Mouse (Mus musculus) ES-Bruce4 (cell line): ENCODE measurements around the gene Chga. TPM values are rescaled to one million over a fixed set of nuclear protein-coding genes. Genes with fewer than 3 reads are reported as not detected.

Experiments used
- H3K27ac ChIP-seq: 2 replicates; pipeline ENCODE4 v1.5.1; 2012; ENCODE audit warnings: low read length, inconsistent platforms; ENCODE audit not compliant: insufficient read depth
- H3K27me3 ChIP-seq: 2 replicates; pipeline ENCODE4 v1.6.1; 2012; ENCODE audit warnings: mild to moderate bottlenecking, low read length, inconsistent platforms; ENCODE audit not compliant: control insufficient read depth, poor library complexity, insufficient read depth, severe bottlenecking
- H3K36me3 ChIP-seq: 2 replicates; pipeline ENCODE4 v1.6.1; 2012; ENCODE audit warnings: inconsistent platforms, mild to moderate bottlenecking, low read length, moderate library complexity; ENCODE audit not compliant: control insufficient read depth, poor library complexity, insufficient read depth, severe bottlenecking
- H3K4me1 ChIP-seq: one replicate; pipeline ENCODE4 v1.8.1; 2011; ENCODE audit warnings: low read length; ENCODE audit not compliant: control insufficient read depth, insufficient read depth
- H3K4me3 ChIP-seq: 2 replicates; pipeline ENCODE4 v1.5.1; 2011; ENCODE audit warnings: low read depth, mild to moderate bottlenecking, low read length
- H3K9ac ChIP-seq: 2 replicates; pipeline ENCODE4 v1.6.1; 2012; ENCODE audit warnings: low read depth, mild to moderate bottlenecking, inconsistent platforms; ENCODE audit not compliant: poor library complexity, severe bottlenecking
- H3K9me3 ChIP-seq: replicated peaks from 2 replicates; pipeline ENCODE4 v1.6.1; 2012; ENCODE audit warnings: mild to moderate bottlenecking, low read length, inconsistent platforms; ENCODE audit not compliant: control insufficient read depth, poor library complexity, insufficient read depth, severe bottlenecking
- CTCF ChIP-seq: IDR thresholded peaks from one replicate; pipeline ENCODE4 v1.8.1; 2011; ENCODE audit warnings: low read depth, low read length
- EP300 ChIP-seq: IDR thresholded peaks from 2 replicates; pipeline ENCODE4 v1.6.1; 2011; ENCODE audit warnings: low read depth, low read length; ENCODE audit not compliant: insufficient read depth
- POLR2A ChIP-seq: IDR thresholded peaks from one replicate; pipeline ENCODE4 v1.8.1; 2011; ENCODE audit warnings: low read length; ENCODE audit not compliant: insufficient read depth
- polyA plus RNA-seq: library from polyadenylated mRNA; stranded (reverse); fragments of >200 nt; gene quantifications from 2 replicates; pipeline ENCODE4 v1.2.4, GENCODE M21; 2011; ENCODE audit warnings: low read depth; ENCODE audit not compliant: missing spikeins, insufficient read depth, insufficient read length

The Chga gene
- 4.4 and 4.5 TPM in 2 replicates for polyA plus RNA-seq

DNA sequence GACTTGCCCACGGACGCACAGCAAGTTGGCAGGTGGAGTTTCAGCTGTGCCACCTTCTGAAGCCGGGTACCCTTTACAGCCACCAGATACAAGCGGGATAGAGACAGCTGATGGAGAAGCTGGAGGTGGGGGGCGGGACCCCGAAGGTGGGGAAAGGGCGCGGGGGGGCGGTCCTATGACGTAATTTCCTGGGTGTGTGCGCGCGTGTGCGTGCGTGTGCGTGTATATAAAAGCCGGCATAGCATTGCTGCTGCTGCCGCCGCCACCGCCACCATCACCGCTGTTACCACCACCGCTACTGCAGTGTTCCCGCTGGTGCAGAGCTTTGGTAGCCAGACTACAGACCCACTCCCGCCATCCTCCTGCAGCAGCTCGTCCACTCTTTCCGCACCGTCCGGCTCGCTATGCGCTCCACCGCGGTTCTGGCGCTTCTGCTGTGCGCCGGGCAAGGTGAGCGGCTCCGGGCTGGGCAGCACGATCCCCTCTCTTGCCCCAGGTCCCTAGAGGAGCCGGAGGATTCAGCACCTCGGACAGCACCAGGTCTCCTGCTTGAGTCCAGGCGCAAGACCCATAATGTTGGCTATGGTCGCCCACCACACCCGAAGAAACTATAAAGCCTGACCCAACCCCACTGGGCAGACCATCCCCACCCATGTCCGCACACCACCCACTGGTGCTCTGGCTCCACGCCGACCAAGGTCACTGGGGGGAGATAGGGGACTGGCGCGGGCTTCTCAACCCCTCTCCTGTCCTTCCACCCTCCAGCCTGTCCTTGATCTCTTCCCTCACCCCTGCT is at the start of gene Chga:
Gene Chga, plus strand, starts transcription at position 249 of the 796 bp plus-strand sequence.
- H3K36me3 ChIP-seq: no peaks in the 10 kb centered on the region
- H3K27me3 ChIP-seq: no peaks in the 10 kb centered on the region
- 0 out of 2 replicates have a peak within 1 kb of the TSS, but pooled peaks have one; percentile 2 for H3K9ac ChIP-seq
- TF ChIP-seq CTCF (no peak), EP300 (no peak), POLR2A (peak; percentile 44)
- peaks cover 3% of the 10 kb centered on the region for H3K4me1 ChIP-seq
- H3K4me3 ChIP-seq: peak within 1 kb of the TSS; percentile 90
- H3K9me3 ChIP-seq: no peaks in the 10 kb centered on the region
- H3K27ac ChIP-seq: no peak within 1 kb of the TSS

DNA sequence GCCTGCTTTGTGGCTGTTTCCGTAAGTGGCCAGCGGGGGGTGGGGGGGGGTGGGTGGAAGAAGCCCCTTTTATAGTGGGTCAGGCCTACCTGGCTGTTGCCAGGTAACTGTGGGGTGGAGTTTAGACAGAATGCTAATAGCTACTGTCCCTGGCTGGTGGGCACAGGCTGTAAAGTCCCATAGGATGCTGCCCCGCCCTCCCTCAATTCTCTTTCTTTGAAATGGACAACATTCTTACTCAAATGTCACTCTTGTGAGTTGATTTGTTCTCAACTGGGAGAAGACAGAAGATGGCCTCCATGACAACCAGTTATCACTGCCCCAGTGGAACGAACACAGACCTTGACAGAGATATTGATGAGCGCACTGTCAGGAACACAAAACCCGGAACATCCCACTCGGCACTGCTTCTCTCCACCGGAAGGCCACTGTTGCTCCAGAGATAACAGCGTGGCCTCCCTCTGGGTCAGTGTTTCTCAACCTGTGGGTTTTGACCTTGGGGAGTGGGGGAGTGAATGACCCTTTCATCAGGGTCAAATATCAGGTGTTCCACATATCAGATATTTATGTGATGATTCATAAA is 49.5 kb upstream of the Chga start:
- Histone ChIP-seq H3K27ac (0 out of 2 replicates have a peak overlapping the region, but pooled peaks have one; percentile 57), H3K27me3 (no peaks in the 10 kb centered on the region), H3K4me1 (peaks cover 5% of the 10 kb centered on the region), H3K9ac (no peak overlapping the region), H3K4me3 (no peak overlapping the region), H3K9me3 (no peaks in the 10 kb centered on the region), H3K36me3 (no peaks in the 10 kb centered on the region)
- TF ChIP-seq EP300: no peak
- no peak for TF ChIP-seq POLR2A
- TF ChIP-seq CTCF: no peak

DNA sequence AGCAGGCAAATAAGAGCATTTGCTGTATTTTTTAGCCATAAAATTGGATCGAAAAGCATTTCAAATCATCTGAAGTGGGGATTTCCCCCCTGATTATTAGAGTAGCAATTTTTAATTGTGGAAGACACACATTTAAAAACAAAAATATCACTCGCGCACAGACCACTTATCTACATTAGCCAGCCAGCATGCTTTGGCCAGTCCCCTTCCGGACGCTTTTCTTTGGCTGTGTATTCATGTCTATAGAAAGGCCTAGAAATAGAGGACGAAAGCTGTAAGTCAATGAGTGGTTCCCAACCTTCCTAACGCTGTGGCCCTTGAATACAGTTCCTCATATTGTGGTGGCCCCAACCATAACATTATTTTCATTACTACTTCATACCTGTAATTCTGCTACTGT is 48.8 kb upstream of the Chga start:
- Histone ChIP-seq H3K4me3 (no peak overlapping the region), H3K4me1 (peaks cover 5% of the 10 kb centered on the region), H3K9ac (no peak overlapping the region), H3K36me3 (no peaks in the 10 kb centered on the region), H3K9me3 (no peaks in the 10 kb centered on the region), H3K27me3 (no peaks in the 10 kb centered on the region), H3K27ac (no peak overlapping the region)
- TF ChIP-seq POLR2A: no peak
- no peak for TF ChIP-seq EP300
- no peak for TF ChIP-seq CTCF

DNA sequence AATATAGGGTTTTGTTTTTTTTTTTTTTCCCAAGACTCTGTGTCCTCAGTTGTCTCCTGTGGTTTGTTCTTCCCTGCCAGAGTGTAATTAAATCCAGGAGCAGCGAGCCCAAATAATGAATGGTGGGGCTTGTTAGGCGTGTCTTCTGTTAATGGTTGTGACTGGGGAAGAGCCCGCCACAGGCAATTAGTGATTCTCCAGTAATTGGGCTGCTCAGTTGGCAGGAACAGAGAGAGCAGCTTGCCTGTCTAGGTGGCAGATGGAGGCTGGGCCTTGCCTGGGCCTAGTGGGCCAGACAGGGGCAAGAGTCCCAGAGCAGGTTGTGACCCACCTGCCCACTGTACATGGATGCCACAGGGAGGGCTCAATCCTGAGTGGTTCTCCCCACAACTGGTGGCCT is 43.4 kb upstream of the Chga start:
- H3K36me3 ChIP-seq: no peaks in the 10 kb centered on the region
- no peak overlapping the region for H3K27ac ChIP-seq
- no peak overlapping the region for H3K4me3 ChIP-seq
- no peak overlapping the region for H3K9ac ChIP-seq
- H3K27me3 ChIP-seq: no peaks in the 10 kb centered on the region
- TF ChIP-seq EP300: no peak
- H3K9me3 ChIP-seq: no peaks in the 10 kb centered on the region
- no peaks in the 10 kb centered on the region for H3K4me1 ChIP-seq

DNA sequence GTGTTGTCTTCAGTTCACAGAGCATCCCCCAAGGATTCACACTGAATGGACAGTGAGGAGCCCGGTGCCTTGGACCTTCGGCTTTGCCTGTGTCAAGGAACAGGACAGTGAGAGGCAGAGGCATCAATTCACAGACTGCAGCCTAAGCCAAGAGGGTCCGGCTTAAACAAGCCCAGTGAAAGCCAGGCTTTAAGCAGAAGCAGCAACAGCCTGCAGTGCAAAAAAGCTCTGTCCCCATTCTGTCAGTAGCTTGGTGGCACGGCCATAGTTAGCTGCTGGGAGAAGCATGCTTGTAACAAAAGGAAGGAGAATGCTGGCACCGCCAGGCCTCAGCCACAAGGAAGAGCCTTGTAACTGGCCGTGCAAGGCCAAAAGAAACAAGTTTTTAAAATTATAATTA is 40.6 kb upstream of the Chga start:
- Histone ChIP-seq H3K4me3 (no peak overlapping the region), H3K27me3 (no peaks in the 10 kb centered on the region), H3K9me3 (no peaks in the 10 kb centered on the region), H3K9ac (no peak overlapping the region), H3K27ac (no peak overlapping the region), H3K36me3 (no peaks in the 10 kb centered on the region), H3K4me1 (no peaks in the 10 kb centered on the region)
- TF ChIP-seq CTCF (no peak), EP300 (no peak), POLR2A (no peak)

DNA sequence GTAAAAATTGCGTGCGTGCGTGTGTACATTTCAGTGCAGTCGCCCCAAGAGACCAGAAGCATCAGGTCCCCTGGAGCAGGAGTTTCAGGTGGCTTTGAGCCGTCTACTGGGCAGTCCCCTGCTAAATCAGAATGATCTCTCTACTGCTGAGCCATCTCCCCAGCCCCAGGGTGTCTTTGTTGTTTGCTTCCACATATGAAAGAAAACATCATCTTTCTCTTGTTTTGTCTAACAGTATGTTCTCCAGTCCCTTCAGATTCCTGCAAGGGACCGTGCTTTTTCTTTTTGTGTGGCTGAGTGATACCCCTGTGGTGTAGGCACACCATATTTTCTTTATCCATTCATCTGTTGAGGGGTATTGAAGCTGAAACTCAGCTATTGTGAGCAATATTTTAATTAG is 40.0 kb upstream of the Chga start:
- Histone ChIP-seq H3K9me3 (no peaks in the 10 kb centered on the region), H3K36me3 (no peaks in the 10 kb centered on the region), H3K27ac (no peak overlapping the region), H3K4me3 (no peak overlapping the region), H3K27me3 (no peaks in the 10 kb centered on the region), H3K9ac (no peak overlapping the region), H3K4me1 (no peaks in the 10 kb centered on the region)
- TF ChIP-seq CTCF: no peak
- no peak for TF ChIP-seq EP300
- TF ChIP-seq POLR2A: no peak
